26 mouse cellular contexts compared by ENCODE assay signal in the genomic region with DNA sequence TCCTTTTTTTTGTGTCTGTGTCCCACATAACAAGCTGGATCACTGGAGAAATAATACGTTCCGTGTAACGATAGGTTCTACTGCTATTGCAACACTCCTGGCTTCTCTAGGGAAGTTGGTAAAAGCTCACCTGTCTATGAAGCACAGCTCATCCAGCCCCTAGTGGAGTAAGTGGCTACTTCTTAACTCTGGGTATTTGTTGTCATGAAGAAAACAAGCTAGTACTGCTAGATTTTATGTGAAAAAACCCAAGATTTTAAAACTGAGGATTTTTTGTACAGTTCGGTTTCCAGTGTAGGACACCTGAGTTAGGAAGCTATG.
DNase-seq lines count a peak whose midpoint lies in the region; ATAC-seq and TF ChIP-seq lines count a peak whose summit lies in the region.
"Had no signal": no experiment of that assay in that cellular context is flagged by ENCODE, and none has a peak within 500 bp of the region (broad histone marks: within the 10 kb centered on the region; RNA-seq: fewer than 3 reads in every experiment).

No protein-coding gene starts in this region.

- WGBS in kidney, postnatal 0 days = 92% methylated on average over 4 of the region's 4 CpGs
- 78% methylated on average over 4 of the region's 4 CpGs for WGBS in lung, postnatal 0 days
- WGBS in lung, adult 2 months = 85% methylated on average over 4 of the region's 4 CpGs
- 83% methylated on average over 4 of the region's 4 CpGs for WGBS in intestine, embryonic 16.5 days

- H3K4me2 ChIP-seq in kidney, postnatal 0 days (ENCODE audit: low read length) = no peak overlapping the region
- no peak overlapping the region for H3K4me2 ChIP-seq in lung, postnatal 0 days (replicated peaks; ENCODE audit: low read depth, low read length)
- no peak overlapping the region for H3K4me2 ChIP-seq in intestine, embryonic 16.5 days (ENCODE audit: low read depth, low read length)
- H3K4me2 ChIP-seq: embryonic facial prominence, embryonic 12.5 days; embryonic facial prominence, embryonic 15.5 days; forebrain, embryonic 12.5 days; heart, embryonic 12.5 days; heart, embryonic 15.5 days; hindbrain, embryonic 12.5 days; hindbrain, embryonic 15.5 days had no signal

- no peak for TF ChIP-seq EP300 in lung, postnatal 0 days (IDR thresholded peaks at IDR 0.05)

- no peaks in the 10 kb centered on the region for H3K27me3 ChIP-seq in kidney, postnatal 0 days (ENCODE audit: insufficient read depth, low read length)
- H3K27me3 ChIP-seq in lung, postnatal 0 days (replicated peaks; ENCODE audit: insufficient read depth, low read length) = no peaks in the 10 kb centered on the region
- no peaks in the 10 kb centered on the region for H3K27me3 ChIP-seq in intestine, embryonic 16.5 days (replicated peaks; ENCODE audit: control insufficient read depth, insufficient read depth, low read length)
- H3K27me3 ChIP-seq: embryonic facial prominence, embryonic 12.5 days; embryonic facial prominence, embryonic 15.5 days; forebrain, embryonic 12.5 days; heart, embryonic 12.5 days; heart, embryonic 15.5 days; hindbrain, embryonic 12.5 days; hindbrain, embryonic 15.5 days had no signal

- no peak overlapping the region for H3K27ac ChIP-seq in kidney, postnatal 0 days
- no peak overlapping the region for H3K27ac ChIP-seq in lung, postnatal 0 days (ENCODE audit: low read length)
- no peak overlapping the region for H3K27ac ChIP-seq in intestine, embryonic 16.5 days (ENCODE audit: low read length)
- H3K27ac ChIP-seq: embryonic facial prominence, embryonic 12.5 days; embryonic facial prominence, embryonic 15.5 days; forebrain, embryonic 12.5 days; heart, embryonic 15.5 days; hindbrain, embryonic 12.5 days; hindbrain, embryonic 15.5 days had no signal

- no peak overlapping the region for H3K4me3 ChIP-seq in kidney, postnatal 0 days (replicated peaks; ENCODE audit: low read depth, low read length)
- H3K4me3 ChIP-seq in lung, postnatal 0 days (ENCODE audit: low read depth, low read length) = no peak overlapping the region
- H3K4me3 ChIP-seq in lung, adult 2 months (replicated peaks; ENCODE audit: extremely low read depth, low read depth, low read length) = no peak overlapping the region
- no peak overlapping the region for H3K4me3 ChIP-seq in intestine, embryonic 16.5 days (ENCODE audit: low read length)
- H3K4me3 ChIP-seq: embryonic facial prominence, embryonic 12.5 days; embryonic facial prominence, embryonic 15.5 days; forebrain, embryonic 12.5 days; heart, embryonic 12.5 days; heart, embryonic 15.5 days; hindbrain, embryonic 12.5 days; hindbrain, embryonic 15.5 days had no signal

- H3K9me3 ChIP-seq in kidney, postnatal 0 days (replicated peaks; ENCODE audit: low read length) = no peaks in the 10 kb centered on the region
- no peaks in the 10 kb centered on the region for H3K9me3 ChIP-seq in lung, postnatal 0 days (ENCODE audit: low read length)
- no peaks in the 10 kb centered on the region for H3K9me3 ChIP-seq in intestine, embryonic 16.5 days (ENCODE audit: control insufficient read depth, low read length)
- H3K9me3 ChIP-seq: embryonic facial prominence, embryonic 12.5 days; embryonic facial prominence, embryonic 15.5 days; forebrain, embryonic 12.5 days; heart, embryonic 15.5 days; hindbrain, embryonic 12.5 days; hindbrain, embryonic 15.5 days had no signal

- H3K9ac ChIP-seq in kidney, postnatal 0 days (ENCODE audit: low read depth, low read length) = no peak overlapping the region
- no peak overlapping the region for H3K9ac ChIP-seq in lung, postnatal 0 days (replicated peaks; ENCODE audit: low read depth)
- H3K9ac ChIP-seq in intestine, embryonic 16.5 days (ENCODE audit: low read depth, low read length) = no peak overlapping the region
- H3K9ac ChIP-seq: embryonic facial prominence, embryonic 12.5 days; embryonic facial prominence, embryonic 15.5 days; forebrain, embryonic 12.5 days; heart, embryonic 12.5 days; heart, embryonic 15.5 days; hindbrain, embryonic 12.5 days; hindbrain, embryonic 15.5 days had no signal

- TF ChIP-seq POLR2A in lung, adult 2 months (IDR thresholded peaks at IDR 0.05; ENCODE audit: borderline replicate concordance, extremely low read depth, low read depth, low read length) = no peak

- H3K4me1 ChIP-seq in kidney, postnatal 0 days (replicated peaks; ENCODE audit: insufficient read depth, low read length) = no peaks in the 10 kb centered on the region
- H3K4me1 ChIP-seq in lung, postnatal 0 days (ENCODE audit: insufficient read depth, low read depth, low read length) = 0 out of 2 replicates have a peak, but pooled peaks cover 4% of the 10 kb centered on the region
- peaks cover 4% of the 10 kb centered on the region for H3K4me1 ChIP-seq in lung, adult 2 months (ENCODE audit: control insufficient read depth, insufficient read depth, low read length)
- peaks cover 4% of the 10 kb centered on the region; the same call in 1 of the 2 replicates for H3K4me1 ChIP-seq in intestine, embryonic 16.5 days (ENCODE audit: control insufficient read depth, insufficient read depth, low read length)
- H3K4me1 ChIP-seq: embryonic facial prominence, embryonic 12.5 days; embryonic facial prominence, embryonic 15.5 days; forebrain, embryonic 12.5 days; hindbrain, embryonic 12.5 days; hindbrain, embryonic 15.5 days had no signal

- TF ChIP-seq CTCF in kidney, postnatal 0 days (IDR thresholded peaks at IDR 0.05; ENCODE audit: low read depth) = 0 out of 2 replicates have a peak, but pooled peaks have one; percentile 28
- TF ChIP-seq CTCF in lung, postnatal 0 days (IDR thresholded peaks at IDR 0.05) = peak; percentile 13; the same call in 1 of the 2 replicates
- TF ChIP-seq CTCF in lung, adult 2 months (IDR thresholded peaks at IDR 0.05; ENCODE audit: insufficient read depth, low read length) = no peak

- H3K36me3 ChIP-seq in kidney, postnatal 0 days (ENCODE audit: insufficient read depth, low read length) = no peaks in the 10 kb centered on the region
- H3K36me3 ChIP-seq in lung, postnatal 0 days (ENCODE audit: insufficient read depth, low read length) = no peaks in the 10 kb centered on the region
- H3K36me3 ChIP-seq in intestine, embryonic 16.5 days (ENCODE audit: control insufficient read depth, insufficient read depth, low read length) = no peaks in the 10 kb centered on the region
- H3K36me3 ChIP-seq: embryonic facial prominence, embryonic 12.5 days; embryonic facial prominence, embryonic 15.5 days; forebrain, embryonic 12.5 days; heart, embryonic 12.5 days; heart, embryonic 15.5 days; hindbrain, embryonic 12.5 days; hindbrain, embryonic 15.5 days had no signal

- no peak for ATAC-seq in kidney, postnatal 0 days (replicated peaks; ENCODE audit: low FRiP score, low read depth)
- no peak for ATAC-seq in lung, postnatal 0 days
- peak; percentile 60 for ATAC-seq in intestine, embryonic 16.5 days
- ATAC-seq in inflammation-experienced regulatory T-cells, adult 6 months = no peak
- ATAC-seq: CD4-positive, CD25-positive, alpha-beta regulatory T cell, adult 4 months; forebrain, embryonic 16.5 days had no signal

- DNase-seq in kidney, postnatal 0 days (ENCODE audit: low spot score) = no peak
- no peak for DNase-seq in kidney, postnatal 10 days
- DNase-seq in lung, postnatal 0 days (ENCODE audit: low spot score) = no peak
- DNase-seq in lung, adult 2 months = no peak
- DNase-seq in lung, postnatal 4 days = no peak
- DNase-seq: adrenal gland, adult 2 months; adrenal gland, postnatal 14 days; cerebellum, adult 11 months; cerebellum, adult 2 months; cerebellum, adult 9-11 months; cerebellum, postnatal 25 days; gastrocnemius, postnatal 10 days; gastrocnemius, postnatal 36 days; heart, postnatal 14 days; heart, postnatal 4 days had no signal
